Mouse (Mus musculus) neutrophil, adult 65 days (primary cell): ENCODE data around the gene Gm4924. TPM values are rescaled to one million over a fixed set of nuclear protein-coding genes. Genes with fewer than 3 reads are reported as not detected.

ENCODE experiments used
- total RNA-seq: library from RNA; stranded (reverse); gene quantifications from 2 replicates; pipeline ENCODE4 v1.2.4, GENCODE M21; 2023

Gm4924 gene
- total RNA-seq, result 0.27 and 0.32 TPM in 2 replicates

DNA sequence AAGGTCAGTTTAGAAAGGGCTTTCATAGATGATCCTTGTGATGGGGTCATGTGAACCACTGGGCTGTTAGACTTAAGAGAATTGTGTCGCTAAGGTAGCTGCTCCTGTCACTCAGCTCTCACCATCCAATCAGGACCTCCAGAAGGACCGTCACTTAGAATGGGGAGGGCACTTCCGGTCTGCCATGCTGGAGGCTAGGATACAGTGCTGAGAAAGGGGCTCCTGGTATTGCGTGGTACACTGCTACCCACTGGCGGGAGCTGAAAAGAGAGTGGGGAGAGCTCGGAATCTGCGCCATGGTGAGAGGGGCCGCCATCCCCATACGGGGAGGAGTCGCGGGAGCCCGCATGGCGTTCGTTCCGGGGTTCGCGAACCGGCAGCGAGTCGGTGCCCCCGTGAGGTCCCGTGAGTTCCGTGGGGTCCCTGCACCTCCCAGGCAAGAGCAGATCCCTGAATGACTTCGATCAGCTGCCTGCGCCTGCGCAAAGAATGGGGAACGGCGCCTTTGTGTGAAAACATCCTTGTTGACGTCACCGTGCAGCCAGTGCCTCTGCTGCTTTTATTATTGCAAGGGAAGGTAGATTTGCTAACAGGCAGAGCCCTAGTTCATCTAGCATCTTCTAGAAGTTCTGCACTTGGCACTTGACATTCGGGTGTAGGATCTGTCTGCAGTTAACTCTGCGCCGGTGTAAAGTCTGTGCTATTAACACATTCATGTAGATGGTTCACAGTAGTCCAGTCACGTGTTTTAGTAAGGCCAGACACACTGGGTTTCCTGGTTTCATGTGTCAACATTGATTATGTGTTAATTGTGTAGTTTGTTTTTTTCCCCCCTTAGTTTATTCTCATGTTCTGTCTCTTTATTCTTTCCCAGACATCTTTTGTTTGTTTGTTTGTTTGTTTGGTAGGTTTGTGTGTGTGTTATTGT is at the start of gene Gm4924:
TSS of gene Gm4924 (plus strand) at position 173 of the 928 bp plus-strand sequence.

DNA sequence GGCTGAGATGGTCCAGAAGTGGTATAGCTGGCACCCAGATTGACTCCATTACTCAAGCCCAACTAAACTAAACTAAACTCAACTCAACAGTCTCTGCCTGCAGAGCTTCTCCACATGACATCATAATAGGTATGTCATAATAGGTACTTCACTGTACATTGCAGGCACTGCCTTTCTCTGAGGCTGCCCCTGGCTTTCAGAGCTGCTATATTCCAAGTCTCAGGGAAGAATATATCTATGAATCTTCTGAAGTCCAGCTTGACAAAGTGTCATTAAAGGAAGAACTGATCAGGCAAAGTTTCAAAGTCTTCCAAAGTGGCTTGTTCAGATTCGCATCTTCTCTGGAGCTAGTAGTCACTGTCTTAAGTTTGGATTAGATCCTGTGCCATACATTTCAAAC is 37.6 kb upstream of the Gm4924 start, which contains the start of gene 4932415D10Rik:
TSS of gene 4932415D10Rik (minus strand) at position 101 of the 400 bp plus-strand sequence.

Other genes starting within 250 kb of the Gm4924 start
- gene AU041133, start 226.2 kb upstream of the Gm4924 start, total RNA-seq, result 0.41 and 0.60 TPM in 2 replicates
- 0.35 and 0.88 TPM in 2 replicates for gene Zfp938, start 113.0 kb upstream of the Gm4924 start, total RNA-seq
- gene 4932415D10Rik, start 37.7 kb upstream of the Gm4924 start, total RNA-seq, result not detected in 2 replicates
- gene Gm1553, start 138.4 kb downstream of the Gm4924 start, total RNA-seq, result not detected in 2 replicates